Mouse (Mus musculus) ES-Bruce4 (cell line): ENCODE data around the gene Dcpp2.

Experiments
- CTCF ChIP-seq: IDR thresholded peaks from one replicate; pipeline ENCODE4 v1.8.1; 2011; ENCODE audit warnings: low read depth, low read length
- EP300 ChIP-seq: IDR thresholded peaks from 2 replicates; pipeline ENCODE4 v1.6.1; 2011; ENCODE audit warnings: low read depth, low read length; ENCODE audit not compliant: insufficient read depth
- POLR2A ChIP-seq: IDR thresholded peaks from one replicate; pipeline ENCODE4 v1.8.1; 2011; ENCODE audit warnings: low read length; ENCODE audit not compliant: insufficient read depth

DNA sequence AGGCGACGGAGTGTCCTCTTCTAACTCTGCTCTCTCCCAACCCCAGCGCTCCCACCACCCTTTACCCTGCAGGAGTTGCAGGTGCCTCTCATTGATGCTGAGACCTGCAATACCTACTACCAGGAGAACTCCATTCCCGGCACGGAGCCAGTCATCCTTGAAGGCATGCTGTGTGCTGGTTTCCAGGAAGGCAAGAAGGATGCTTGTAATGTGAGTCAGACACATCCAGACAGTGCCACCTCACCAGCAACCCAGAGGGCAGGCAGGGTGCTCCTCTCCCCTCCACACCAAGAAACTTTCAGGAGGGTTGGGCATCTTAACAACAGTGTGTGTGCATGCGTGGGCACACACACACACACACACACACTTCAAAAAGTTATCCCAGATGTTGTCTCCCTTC is 23.5 kb upstream of the Dcpp2 start:
- TF ChIP-seq CTCF, result no peak
- TF ChIP-seq POLR2A, result no peak
- TF ChIP-seq EP300, result no peak
